In the genomic region with DNA sequence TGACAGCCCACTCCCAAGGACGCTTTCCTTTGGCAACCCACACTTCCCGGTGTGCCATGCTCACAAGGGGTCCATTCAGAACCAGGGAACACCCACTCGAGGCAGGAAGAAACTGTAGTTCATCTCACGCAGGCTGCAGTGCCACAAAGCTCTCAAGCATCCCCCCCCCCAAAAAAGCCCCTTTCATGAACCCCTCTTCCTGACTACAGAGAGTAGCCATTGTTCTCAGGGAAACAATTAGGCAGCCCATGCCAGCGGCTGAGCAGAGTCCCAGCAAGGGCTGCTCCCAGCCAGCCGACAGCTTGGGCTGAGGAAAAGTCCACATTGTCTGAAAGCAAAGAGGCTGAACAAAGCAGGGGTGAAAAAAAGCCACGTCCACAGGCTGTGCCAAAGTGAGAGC, we compare ENCODE assay signal across 9 mouse cellular contexts. TPM values are rescaled to one million over a fixed set of nuclear protein-coding genes. Genes with fewer than 3 reads are reported as not detected.
DNase-seq lines count a peak whose midpoint lies in the region; ATAC-seq lines count a peak whose summit lies in the region.
"Had no signal": no experiment of that assay in that cellular context is flagged by ENCODE, and none has a peak within 500 bp of the region (broad histone marks: within the 10 kb centered on the region; RNA-seq: fewer than 3 reads in every experiment).

No protein-coding gene starts in this region.

- no peak for DNase-seq in heart, postnatal 25 days (ENCODE audit: low spot score)
- DNase-seq in embryo, embryonic 11 days = peak; percentile 65
- peak; percentile 21 to 48 for DNase-seq in heart, postnatal 14 days
- no peak for DNase-seq in urinary bladder, postnatal 4 days (ENCODE audit: low spot score in 2 of 2)
- DNase-seq in cerebellum, adult 9-11 months = no peak

- H3K9me3 ChIP-seq in heart, embryonic 12.5 days (replicated peaks) = no peaks in the 10 kb centered on the region
- no peaks in the 10 kb centered on the region for H3K9me3 ChIP-seq in midbrain, embryonic 15.5 days

- peaks cover 52% of the 10 kb centered on the region for H3K36me3 ChIP-seq in heart, embryonic 12.5 days
- peaks cover 13% of the 10 kb centered on the region for H3K36me3 ChIP-seq in midbrain, embryonic 15.5 days (replicated peaks)

- peak overlapping the region; percentile 6; the same call in 1 of the 2 replicates for H3K27ac ChIP-seq in heart, embryonic 12.5 days (ENCODE audit: poor library complexity, severe bottlenecking)
- peak overlapping the region; percentile 78 for H3K27ac ChIP-seq in midbrain, embryonic 15.5 days

- H3K9ac ChIP-seq in heart, embryonic 12.5 days = 0 out of 2 replicates have a peak overlapping the region, but pooled peaks have one; percentile 46
- peak overlapping the region; percentile 7; the same call in 1 of the 2 replicates for H3K9ac ChIP-seq in midbrain, embryonic 15.5 days

- WGBS in heart, embryonic 12.5 days = 49% methylated on average over 7 of the region's 7 CpGs
- WGBS in midbrain, embryonic 15.5 days = 3% methylated on average over 7 of the region's 7 CpGs

- peak; percentile 48; the same call in 1 of the 2 replicates for ATAC-seq in heart, embryonic 12.5 days (ENCODE audit: insufficient number of reproducible peaks, low FRiP score)
- peak; percentile 72; the same call in 1 of the 2 replicates for ATAC-seq in midbrain, embryonic 15.5 days (replicated peaks)
- ATAC-seq in erythroblast, adult 5-6 weeks (replicated peaks; ENCODE audit: low FRiP score, poor library complexity, severe bottlenecking) = no peak
- ATAC-seq: activated CD4-positive, CD25-positive, alpha-beta regulatory T cell, adult 4 months had no signal

- no peak overlapping the region for H3K4me3 ChIP-seq in heart, embryonic 12.5 days
- no peak overlapping the region for H3K4me3 ChIP-seq in midbrain, embryonic 15.5 days

- intact Hi-C loops in heart, postnatal 25 days (cut with DNase I) = loop anchor here (5.0 kb wide), 1 partner anchor 34 kb away; no protein-coding TSS in a partner anchor
- intact Hi-C loops in heart, postnatal 14 days (cut with DNase I) = loop anchor here (5.0 kb wide), 1 partner anchor 49 kb away; the partner anchor contains the start of gene Dag1

- H3K27me3 ChIP-seq in heart, embryonic 12.5 days (replicated peaks) = no peaks in the 10 kb centered on the region
- H3K27me3 ChIP-seq in midbrain, embryonic 15.5 days (replicated peaks) = no peaks in the 10 kb centered on the region

- no peak overlapping the region for H3K4me2 ChIP-seq in heart, embryonic 12.5 days
- peak overlapping the region; percentile 14; the same call in 1 of the 2 replicates for H3K4me2 ChIP-seq in midbrain, embryonic 15.5 days

- H3K4me1 ChIP-seq in heart, embryonic 12.5 days (replicated peaks) = peaks cover 33% of the 10 kb centered on the region
- H3K4me1 ChIP-seq in midbrain, embryonic 15.5 days = peaks cover 21% of the 10 kb centered on the region

RNA-seq across cellular contexts. Expression of gene Bsn, which starts 22.9 kb away (rescaled TPM):
- 0.39 and 0.50 TPM in 2 replicates for polyA plus RNA-seq in heart, embryonic 12.5 days (2016; fragmentation: Nextera tagmentation; extraction: Ambion mirVana)
- under 1 TPM; 0.03 TPM for total RNA-seq in heart, postnatal 25 days (2021)
- total RNA-seq in heart, postnatal 14 days (2021) = under 1 TPM; 0.05 to 0.07 TPM
- 11.1 TPM in 2 replicates for polyA plus RNA-seq in midbrain, embryonic 15.5 days (2015; fragmentation: Nextera tagmentation; extraction: Ambion mirVana)
- 0.38 and 1.0 TPM in 2 replicates for total RNA-seq in erythroblast, adult 5-6 weeks (2015; ENCODE audit: low replicate concordance)
- 1.3 and 2.0 TPM in 2 replicates for total RNA-seq in erythroblast, adult 5-6 weeks (2017; ENCODE audit: low replicate concordance)

RNA-seq across cellular contexts. Expression of gene Dag1, which starts 50.7 kb away (rescaled TPM):
- polyA plus RNA-seq in heart, embryonic 12.5 days (2016; fragmentation: Nextera tagmentation; extraction: Ambion mirVana) = 188 and 200 TPM in 2 replicates
- 100 to 1,000 TPM; 328 to 348 TPM for total RNA-seq in heart, postnatal 25 days (2021)
- total RNA-seq in heart, postnatal 14 days (2021) = 100 to 1,000 TPM; 362 to 379 TPM
- polyA plus RNA-seq in midbrain, embryonic 15.5 days (2015; fragmentation: Nextera tagmentation; extraction: Ambion mirVana) = 69.3 and 75.5 TPM in 2 replicates
- total RNA-seq in erythroblast, adult 5-6 weeks (2015; ENCODE audit: low replicate concordance) = 1.7 and 6.7 TPM in 2 replicates
- 1.7 TPM in 2 replicates for total RNA-seq in erythroblast, adult 5-6 weeks (2017; ENCODE audit: low replicate concordance)

Comparison
In these comparisons a context has a peak if more than half of its experiments do, and no peak if none do; other contexts are left out.
1. DNase-seq: peak in embryo, embryonic 11 days (single experiment) and heart, postnatal 14 days (2 of 2); none in heart, postnatal 25 days (single experiment), urinary bladder, postnatal 4 days (0 of 2) and cerebellum, adult 9-11 months (single experiment).
2. RNA of gene Dag1, which starts 50.7 kb away (total RNA-seq): 362 to 379 TPM in heart, postnatal 14 days and 328 to 348 TPM in heart, postnatal 25 days; 1.7 to 6.7 TPM in erythroblast, adult 5-6 weeks; every median in the first group is over 10 times any median in the second.